Mouse (Mus musculus) layer of hippocampus, adult 9-10 months (tissue): Measurements from ENCODE around the gene St7.
A peak's percentile ranks its signal among the peaks of the same experiment; 100 is the strongest.

Experiments
- DNase-seq: peaks from one replicate; pipeline ENCODE4 v3.0.0; 2022; ENCODE audit warnings: low spot score

St7 gene

GRCm38 (mm10) chr6:17949103-17949502 is 256.4 kb downstream of the St7 start:
- DNase-seq: no peak

GRCm38 (mm10) chr6:17951779-17952178 is 259.0 kb downstream of the St7 start:
- DNase-seq: no peak

GRCm38 (mm10) chr6:17963455-17963854 is 270.7 kb downstream of the St7 start:
- DNase-seq: no peak

GRCm38 (mm10) chr6:17968467-17969144 is 275.9 kb downstream of the St7 start:
- no peak for DNase-seq

GRCm38 (mm10) chr6:17969815-17970214 is 277.1 kb downstream of the St7 start:
- DNase-seq: no peak

- no peak for DNase-seq
These were observed 278.7 kb downstream of the St7 start for GRCm38 (mm10) chr6:17971393-17971792.

- no peak for DNase-seq
These were observed 281.7 kb downstream of the St7 start for GRCm38 (mm10) chr6:17974416-17974815.

- no peak for DNase-seq
These were observed 284.4 kb downstream of the St7 start for GRCm38 (mm10) chr6:17977165-17977564.

GRCm38 (mm10) chr6:17978324-17978723 is 285.6 kb downstream of the St7 start:
- DNase-seq: peak; percentile 15

- DNase-seq: no peak
These were observed 286.1 kb downstream of the St7 start for GRCm38 (mm10) chr6:17978881-17979280.

GRCm38 (mm10) chr6:17979361-17979760 is 286.6 kb downstream of the St7 start:
- DNase-seq: no peak

GRCm38 (mm10) chr6:17990173-17991028 is 297.7 kb downstream of the St7 start:
- DNase-seq: no peak

GRCm38 (mm10) chr6:17991625-17992024 is 298.9 kb downstream of the St7 start:
- no peak for DNase-seq
